Mouse (Mus musculus) left cerebral cortex, adult 18-20 months (tissue): Measurements from ENCODE around the gene Dcaf4. TPM values are rescaled to one million over a fixed set of nuclear protein-coding genes. Genes with fewer than 3 reads are reported as not detected.
A peak's percentile ranks its signal among the peaks of the same experiment; 100 is the strongest.

Experiments
- DNase-seq, 2 experiments: peaks; one replicate each; pipeline ENCODE4 v3.0.0; 2021 to 2022; ENCODE audit warnings: low spot score in 2 of 2, mixed read lengths in 1 of 2
- total RNA-seq, 2 experiments: library from RNA; stranded (reverse); gene quantifications; 2 replicates each; pipeline ENCODE4 v1.2.3; 2021

The Dcaf4 gene
- total RNA-seq, 2 experiments from 2014 or later: 25.9 to 27.0 TPM

GRCm38 (mm10) chr12:83495248-83495960 lies 24.9 kb upstream of the Dcaf4 start:
- no peak for DNase-seq

DNA sequence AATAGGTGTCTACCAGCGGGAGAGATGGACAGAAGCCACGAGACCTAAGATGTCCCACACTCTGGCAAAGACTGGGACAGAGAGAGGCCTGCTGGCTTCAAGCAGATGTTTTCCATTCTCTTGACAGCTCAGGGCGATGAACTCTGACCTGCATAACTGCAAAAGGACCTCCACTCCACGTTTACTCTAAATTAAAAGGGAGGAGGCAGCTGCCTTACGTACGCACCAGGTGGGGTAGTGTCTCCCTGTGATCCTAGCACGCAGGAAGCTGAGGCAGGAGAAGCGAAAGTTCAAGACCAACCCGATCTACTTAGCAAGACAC lies 24.3 kb upstream of the Dcaf4 start:
- no peak for DNase-seq

DNA sequence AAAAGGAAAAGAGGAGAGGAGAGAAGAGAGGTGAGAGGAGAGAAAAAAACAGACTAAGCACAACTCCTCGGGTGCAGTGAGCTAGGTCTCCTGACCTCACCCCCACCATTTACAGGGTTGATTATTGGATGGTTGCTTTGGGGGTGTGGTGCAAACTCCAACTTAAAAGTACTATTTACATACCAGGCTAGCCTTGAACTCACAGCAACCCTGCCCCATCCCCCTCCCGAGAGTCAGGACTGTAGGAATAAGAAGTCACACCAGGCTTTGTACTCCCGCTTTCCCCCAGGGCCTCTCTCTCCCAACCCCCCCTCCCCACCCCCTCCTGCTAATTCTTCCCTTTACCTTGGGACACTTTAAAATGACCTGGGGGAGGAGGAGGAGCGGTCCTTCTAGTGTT lies 23.9 kb upstream of the Dcaf4 start:
- no peak for DNase-seq

DNA sequence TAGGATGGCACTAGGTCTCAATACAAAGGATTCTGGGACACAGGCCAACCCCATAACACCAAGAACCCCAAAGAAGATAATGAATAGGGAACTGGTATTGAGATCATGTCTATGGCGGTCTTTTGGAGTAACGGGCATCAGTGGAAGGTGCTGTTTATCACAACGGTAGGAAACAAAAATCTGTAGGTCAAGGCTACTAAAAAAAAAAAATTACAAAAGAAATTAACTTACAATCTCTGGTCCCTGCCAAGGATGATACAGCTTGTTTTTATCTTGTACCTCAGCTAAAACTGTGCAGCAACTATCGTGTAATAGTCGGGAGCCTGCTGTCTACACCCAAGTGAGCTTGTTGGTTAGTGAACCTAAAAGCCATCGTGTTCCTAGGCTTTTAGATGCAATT lies 23.5 kb upstream of the Dcaf4 start:
- DNase-seq: no peak

DNA sequence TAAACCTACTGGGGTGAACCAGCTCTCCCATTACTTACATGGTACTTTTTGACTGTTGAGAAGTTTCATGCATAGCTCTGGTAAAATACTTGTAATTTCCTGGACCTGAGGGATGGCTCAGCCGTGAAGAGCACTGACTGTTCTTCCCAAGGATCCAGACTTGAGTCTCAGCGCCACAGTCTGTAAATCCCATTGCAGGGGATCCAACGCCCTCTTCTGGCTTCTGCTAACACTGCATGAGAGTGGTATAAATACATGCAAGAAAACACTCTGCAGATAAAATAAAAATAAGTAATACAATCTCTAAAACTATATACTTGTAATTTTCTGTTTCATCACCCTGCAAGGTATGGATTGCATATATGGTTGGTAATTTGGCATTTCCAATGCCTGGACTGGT lies 22.3 kb upstream of the Dcaf4 start:
- no peak for DNase-seq

GRCm38 (mm10) chr12:83499256-83499655 lies 21.0 kb upstream of the Dcaf4 start:
- no peak for DNase-seq

GRCm38 (mm10) chr12:83502190-83502589 lies 18.1 kb upstream of the Dcaf4 start:
- DNase-seq: peak; percentile 65 to 75

- DNase-seq: no peak
Observed at GRCm38 (mm10) chr12:83506543-83506942, 13.7 kb upstream of the Dcaf4 start.

DNA sequence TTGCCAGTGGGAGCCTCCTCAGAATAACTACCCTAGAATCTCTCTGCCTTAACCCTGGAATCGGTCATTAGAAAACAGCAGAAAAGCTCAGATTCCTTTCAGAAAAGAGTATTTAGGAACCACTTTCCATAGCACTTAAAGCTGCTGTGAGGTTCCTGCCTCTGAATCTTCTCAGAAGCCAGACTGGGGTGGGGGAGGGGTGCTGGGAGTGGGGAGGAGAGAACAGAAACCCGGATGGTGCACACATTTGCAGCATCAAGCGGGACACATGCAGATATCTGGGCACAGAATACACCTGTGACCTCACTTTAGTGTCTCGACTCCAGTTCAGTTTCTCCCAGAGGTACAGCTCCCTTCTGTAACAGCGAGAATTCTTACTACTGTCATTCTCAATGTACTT lies 9.7 kb upstream of the Dcaf4 start:
- no peak for DNase-seq

DNA sequence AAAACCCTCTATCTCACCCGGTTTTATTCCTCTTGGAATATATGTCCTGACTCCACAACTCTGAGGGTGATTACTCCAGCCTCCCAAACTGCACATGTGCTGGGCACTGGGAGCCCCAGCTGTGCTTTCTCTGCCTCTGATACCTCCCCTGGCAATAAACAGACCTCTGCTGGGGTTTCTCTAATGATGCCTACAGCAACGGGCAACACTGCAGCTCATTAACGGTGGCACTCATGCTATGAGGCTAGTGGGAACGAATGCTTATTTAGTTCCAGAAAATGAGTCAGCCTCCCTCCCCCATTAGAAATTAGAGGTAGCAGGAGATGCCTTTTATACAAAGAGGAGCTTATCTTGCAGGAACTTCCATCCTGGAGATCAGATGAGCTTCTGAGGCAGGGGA lies 7.5 kb upstream of the Dcaf4 start:
- no peak for DNase-seq

- DNase-seq: no peak
Observed at GRCm38 (mm10) chr12:83513185-83513584, 7.1 kb upstream of the Dcaf4 start.

DNA sequence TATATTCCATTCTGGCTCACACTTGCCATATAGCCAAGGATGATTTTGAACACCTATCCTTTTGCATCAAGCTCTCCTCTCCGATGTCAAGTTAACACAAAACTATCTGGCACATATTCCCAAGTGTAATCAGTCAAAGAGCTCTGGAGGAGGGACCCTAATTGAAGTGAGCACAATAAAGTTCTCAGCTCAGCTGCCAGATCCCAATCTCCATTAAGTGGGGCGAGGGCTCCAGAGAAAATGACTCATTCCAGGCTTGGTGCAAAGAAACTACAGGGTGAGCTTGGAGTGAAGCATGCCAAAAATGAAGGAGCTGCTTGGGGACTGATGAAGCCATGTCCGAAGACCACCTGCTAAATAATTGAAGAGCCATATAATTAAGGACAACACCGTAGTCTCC lies 6.0 kb upstream of the Dcaf4 start:
- no peak for DNase-seq

DNA sequence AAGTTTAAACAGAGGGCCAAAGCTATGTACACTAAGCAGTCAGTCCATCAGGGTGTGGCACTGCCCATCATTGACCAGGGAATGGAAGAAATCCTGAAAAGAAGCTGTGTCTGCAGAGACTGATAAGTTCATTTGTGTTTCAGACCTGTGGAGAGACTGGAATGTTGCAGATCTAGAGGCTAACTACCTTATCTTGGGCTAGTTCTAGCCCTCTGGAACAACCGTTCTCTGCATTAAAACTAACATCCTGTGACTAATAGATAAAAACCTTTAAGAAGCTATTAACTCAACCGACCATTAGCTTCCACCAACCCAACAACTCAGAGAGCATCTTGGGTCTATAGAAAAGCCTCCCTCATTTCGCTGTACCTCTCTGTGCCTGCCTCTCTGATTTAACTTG lies 2.7 kb upstream of the Dcaf4 start:
- no peak for DNase-seq

GRCm38 (mm10) chr12:83521083-83521482 lies 817 bp downstream of the Dcaf4 start:
- no peak for DNase-seq

GRCm38 (mm10) chr12:83523056-83523455 lies 2.8 kb downstream of the Dcaf4 start:
- no peak for DNase-seq

DNA sequence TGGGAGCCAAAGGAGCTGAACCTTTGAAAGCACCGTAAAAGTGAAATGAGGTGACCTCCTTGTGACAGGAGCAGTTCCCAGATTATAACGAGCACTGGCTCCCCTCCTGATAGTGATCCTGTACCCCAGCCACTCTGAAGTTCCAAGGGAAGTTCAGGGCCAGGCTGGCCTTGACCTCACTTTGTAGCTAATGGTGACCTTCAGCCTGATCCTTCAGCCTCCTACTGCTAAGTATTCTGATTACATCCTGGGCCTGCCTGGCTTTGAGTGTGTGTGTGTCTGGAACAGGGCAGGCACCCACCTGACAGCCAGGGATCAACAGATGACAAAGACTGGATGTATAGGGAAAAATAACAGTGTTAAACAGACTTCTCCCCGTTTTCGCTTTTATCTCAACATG lies 3.6 kb downstream of the Dcaf4 start:
- DNase-seq: no peak

DNA sequence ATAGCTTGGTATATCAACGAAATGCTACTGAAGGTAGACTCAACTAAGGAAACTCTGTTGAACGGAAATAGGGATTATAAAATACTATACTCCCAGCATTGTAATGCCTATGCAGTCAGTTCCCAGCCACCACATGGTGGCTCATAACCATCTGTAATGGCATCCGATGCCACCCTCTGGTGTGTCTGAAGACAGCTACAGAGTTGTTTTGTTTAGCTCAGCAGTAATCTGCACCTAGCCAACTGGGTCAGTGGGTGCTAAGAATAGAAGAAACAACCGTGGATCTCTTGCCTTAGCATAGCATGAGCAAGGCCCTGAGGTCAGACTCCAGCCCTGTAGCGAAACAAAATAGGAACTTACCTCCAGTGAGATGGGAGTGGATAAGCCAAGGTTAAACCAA lies 4.1 kb downstream of the Dcaf4 start:
- DNase-seq: no peak

DNA sequence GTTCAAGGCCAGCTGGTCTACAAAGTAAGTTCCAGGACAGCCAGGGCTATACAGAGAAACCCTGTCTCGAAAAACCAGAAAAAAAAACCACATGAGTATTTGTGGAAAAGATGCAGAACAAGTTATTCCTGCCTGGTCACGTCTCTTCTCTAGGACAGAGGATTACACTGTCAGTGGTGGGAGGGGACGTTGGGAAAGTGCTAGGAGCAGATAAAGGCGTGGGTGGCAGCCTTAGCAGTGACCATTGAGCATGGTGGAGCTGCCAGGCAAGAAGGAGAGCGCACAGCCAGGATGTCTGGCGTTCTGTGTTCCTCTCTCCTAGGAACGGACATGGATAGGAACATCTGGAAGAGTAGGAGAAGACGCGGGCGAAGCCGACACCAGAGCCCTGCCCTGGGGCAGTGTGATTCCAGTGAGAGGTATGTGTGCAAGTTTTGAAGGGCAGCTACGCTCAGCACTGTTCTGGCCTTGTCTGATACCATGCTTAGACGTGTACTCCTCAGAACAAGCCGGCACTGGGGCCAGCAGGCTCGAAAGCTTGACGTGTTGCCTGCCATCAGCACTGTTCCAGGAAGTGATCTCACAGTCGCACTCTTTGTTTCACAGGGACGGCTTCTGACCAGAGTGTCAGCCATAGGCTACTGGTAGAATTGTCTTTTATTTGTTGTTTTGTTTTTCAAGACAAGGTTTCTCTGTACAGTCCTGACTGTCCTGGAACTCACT lies 5.7 kb downstream of the Dcaf4 start:
- DNase-seq: peak; percentile 20 to 57

GRCm38 (mm10) chr12:83527816-83528215 lies 7.5 kb downstream of the Dcaf4 start:
- DNase-seq: no peak

GRCm38 (mm10) chr12:83528665-83529064 lies 8.4 kb downstream of the Dcaf4 start:
- no peak for DNase-seq

DNA sequence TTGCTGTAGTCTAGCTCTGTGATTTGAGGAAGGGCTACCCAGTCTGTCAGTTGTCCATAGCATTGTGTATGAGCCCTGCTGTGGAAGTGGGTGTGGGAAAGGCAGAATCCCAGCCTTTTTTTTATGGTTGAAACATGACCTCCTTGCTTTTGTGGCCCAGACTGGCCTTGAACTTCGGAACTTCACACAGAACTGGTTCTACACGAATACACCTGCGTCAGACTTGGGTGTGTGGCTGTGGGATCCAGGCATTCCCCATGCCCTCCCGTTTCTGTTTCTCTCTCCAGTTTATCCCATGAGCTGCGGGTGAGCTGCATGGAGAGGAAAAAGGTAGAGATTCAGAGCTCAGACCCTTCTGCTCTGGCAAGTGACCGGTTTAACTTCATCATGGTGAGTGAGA lies 11.7 kb downstream of the Dcaf4 start:
- no peak for DNase-seq

DNA sequence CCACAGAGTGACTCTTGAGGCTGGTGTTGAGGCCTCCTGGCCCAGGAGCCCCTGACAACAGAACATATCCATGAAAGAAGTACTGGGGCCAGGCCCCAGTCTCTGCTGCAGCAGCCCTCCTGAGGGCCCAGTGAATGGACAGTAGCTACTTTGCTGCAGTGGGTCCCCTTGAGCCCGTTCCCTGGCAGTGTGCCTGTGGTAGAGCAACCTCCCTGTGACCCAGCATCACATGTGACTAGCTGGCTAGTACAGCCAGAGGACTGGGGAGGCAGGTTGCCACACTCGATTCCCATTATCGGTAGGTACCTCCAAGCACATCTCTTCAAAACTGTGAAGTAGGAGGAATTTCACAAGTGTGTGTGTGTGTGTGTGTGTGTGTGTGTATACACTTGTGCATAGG lies 12.7 kb downstream of the Dcaf4 start:
- no peak for DNase-seq

DNA sequence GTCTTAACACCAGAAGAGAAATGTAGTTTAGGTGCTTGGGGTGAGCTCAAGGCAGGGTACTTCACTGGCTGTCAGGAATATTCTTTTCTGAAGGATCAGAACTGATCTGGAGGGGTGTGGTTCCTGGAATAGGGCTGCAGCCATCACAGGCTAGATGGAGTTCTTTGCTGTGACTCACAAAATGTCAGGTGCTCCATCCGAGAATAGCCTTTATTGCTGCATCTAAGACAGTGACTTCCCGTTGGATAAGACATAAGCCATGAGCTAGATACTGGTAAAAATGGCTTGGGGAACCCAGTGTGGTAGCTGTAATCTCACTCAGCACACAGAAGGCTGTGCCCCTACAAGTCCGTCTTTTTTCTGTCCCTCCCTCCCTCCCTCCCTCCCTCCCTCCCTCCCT lies 13.9 kb downstream of the Dcaf4 start:
- DNase-seq: no peak
